Mouse (Mus musculus): ENCODE measurements around the gene Apbb2. TPM values are rescaled to one million over a fixed set of nuclear protein-coding genes. Genes with fewer than 3 reads are reported as not detected.

Apbb2 gene
- polyA plus RNA-seq, 1 experiment from 2014 or later: 30.9 TPM

- no peaks in the 10 kb centered on the region for H3K9me3 ChIP-seq (ENCODE audit: control insufficient read depth, low read length)
- H3K4me3 ChIP-seq (ENCODE audit: control insufficient read depth in 1 of 2, insufficient read depth in 1 of 2, low read depth in 1 of 2, low read length in 2 of 2): no peak overlapping the region
- H3K4me1 ChIP-seq (ENCODE audit: control insufficient read depth in 2 of 2, insufficient read depth in 2 of 2, low read length in 2 of 2): peaks cover 15 to 39% of the 10 kb centered on the region in 2 experiments
- H3K4me2 ChIP-seq (ENCODE audit: low read length): peak overlapping the region; percentile 45
- 28% methylated on average over 7 of the region's 7 CpGs for WGBS
- no peaks in the 10 kb centered on the region for H3K27me3 ChIP-seq (ENCODE audit: control insufficient read depth, insufficient read depth, low read length)
- H3K27ac ChIP-seq (replicated peaks in 1 of 2; ENCODE audit: control insufficient read depth in 1 of 2, insufficient read depth in 1 of 2, low read depth in 2 of 2, low read length in 2 of 2): peak overlapping the region; percentile 28 to 50; a peak in 3 of 4 replicates
- no peak overlapping the region; the same call in 1 of the 2 replicates for H3K9ac ChIP-seq (ENCODE audit: low read length)
- ATAC-seq (ENCODE audit: insufficient number of reproducible peaks, insufficient read depth, low FRiP score, low read depth): no peak; the same call in 1 of the 2 replicates
- no peaks in the 10 kb centered on the region for H3K36me3 ChIP-seq (ENCODE audit: control insufficient read depth, insufficient read depth, low read length)
Measured at GRCm38 (mm10) chr5:66603223-66603622, 15.4 kb downstream of the Apbb2 start.

- WGBS: 28% methylated on average over 9 of the region's 9 CpGs
Measured at GRCm38 (mm10) chr5:66602287-66602820, 16.2 kb downstream of the Apbb2 start.

GRCm38 (mm10) chr5:66600415-66600814, 18.2 kb downstream of the Apbb2 start:
- 74% methylated on average over 8 of the region's 8 CpGs for WGBS
- no peaks in the 10 kb centered on the region for H3K36me3 ChIP-seq (ENCODE audit: control insufficient read depth, insufficient read depth, low read length)
- H3K27ac ChIP-seq (replicated peaks in 1 of 2; ENCODE audit: control insufficient read depth in 1 of 2, insufficient read depth in 1 of 2, low read depth in 2 of 2, low read length in 2 of 2): no peak overlapping the region
- peaks cover 9 to 21% of the 10 kb centered on the region in 2 experiments for H3K4me1 ChIP-seq (ENCODE audit: control insufficient read depth in 2 of 2, insufficient read depth in 2 of 2, low read length in 2 of 2)
- H3K4me2 ChIP-seq (ENCODE audit: low read length): no peak overlapping the region
- ATAC-seq (ENCODE audit: insufficient number of reproducible peaks, insufficient read depth, low FRiP score, low read depth): no peak
- H3K9me3 ChIP-seq (ENCODE audit: control insufficient read depth, low read length): no peaks in the 10 kb centered on the region
- H3K27me3 ChIP-seq (ENCODE audit: control insufficient read depth, insufficient read depth, low read length): no peaks in the 10 kb centered on the region
- H3K9ac ChIP-seq (ENCODE audit: low read length): no peak overlapping the region
- H3K4me3 ChIP-seq (ENCODE audit: control insufficient read depth in 1 of 2, insufficient read depth in 1 of 2, low read depth in 1 of 2, low read length in 2 of 2): no peak overlapping the region

More at GRCm38 (mm10) chr5:66602287-66602820, 16.2 kb downstream of the Apbb2 start:
- Histone ChIP-seq H3K27ac (replicated peaks in 1 of 2; ENCODE audit: control insufficient read depth in 1 of 2, insufficient read depth in 1 of 2, low read depth in 2 of 2, low read length in 2 of 2) (peak overlapping the region in 1 of 2 experiments; percentile 50; a peak in 2 of 4 replicates), H3K4me2 (ENCODE audit: low read length) (0 out of 2 replicates have a peak overlapping the region, but pooled peaks have one; percentile 4), H3K4me1 (ENCODE audit: control insufficient read depth in 2 of 2, insufficient read depth in 2 of 2, low read length in 2 of 2) (peaks cover 9 to 30% of the 10 kb centered on the region in 2 experiments), H3K9me3 (ENCODE audit: control insufficient read depth, low read length) (no peaks in the 10 kb centered on the region), H3K4me3 (ENCODE audit: control insufficient read depth in 1 of 2, insufficient read depth in 1 of 2, low read depth in 1 of 2, low read length in 2 of 2) (no peak overlapping the region), H3K27me3 (ENCODE audit: control insufficient read depth, insufficient read depth, low read length) (no peaks in the 10 kb centered on the region), H3K9ac (ENCODE audit: low read length) (no peak overlapping the region), H3K36me3 (ENCODE audit: control insufficient read depth, insufficient read depth, low read length) (no peaks in the 10 kb centered on the region)
- no peak for ATAC-seq (ENCODE audit: insufficient number of reproducible peaks, insufficient read depth, low FRiP score, low read depth)

- H3K9ac ChIP-seq (ENCODE audit: low read length): no peak overlapping the region
- H3K27me3 ChIP-seq (ENCODE audit: control insufficient read depth, insufficient read depth, low read length): no peaks in the 10 kb centered on the region
- H3K4me3 ChIP-seq (ENCODE audit: control insufficient read depth in 1 of 2, insufficient read depth in 1 of 2, low read depth in 1 of 2, low read length in 2 of 2): no peak overlapping the region
- no peaks in the 10 kb centered on the region for H3K9me3 ChIP-seq (ENCODE audit: control insufficient read depth, low read length)
- H3K4me1 ChIP-seq (ENCODE audit: control insufficient read depth in 2 of 2, insufficient read depth in 2 of 2, low read length in 2 of 2): peaks cover 9 to 21% of the 10 kb centered on the region in 2 experiments
- no peaks in the 10 kb centered on the region for H3K36me3 ChIP-seq (ENCODE audit: control insufficient read depth, insufficient read depth, low read length)
- 52% methylated on average over 9 of the region's 9 CpGs for WGBS
- no peak overlapping the region for H3K4me2 ChIP-seq (ENCODE audit: low read length)
- no peak for ATAC-seq (ENCODE audit: insufficient number of reproducible peaks, insufficient read depth, low FRiP score, low read depth)
- H3K27ac ChIP-seq (replicated peaks in 1 of 2; ENCODE audit: control insufficient read depth in 1 of 2, insufficient read depth in 1 of 2, low read depth in 2 of 2, low read length in 2 of 2): no peak overlapping the region
Measured at GRCm38 (mm10) chr5:66599888-66600287, 18.7 kb downstream of the Apbb2 start.

GRCm38 (mm10) chr5:66596296-66596695, 22.3 kb downstream of the Apbb2 start:
- 91% methylated on average over 3 of the region's 3 CpGs for WGBS
- no peak overlapping the region for H3K4me3 ChIP-seq (ENCODE audit: control insufficient read depth in 1 of 2, insufficient read depth in 1 of 2, low read depth in 1 of 2, low read length in 2 of 2)
- H3K9ac ChIP-seq (ENCODE audit: low read length): no peak overlapping the region
- no peaks in the 10 kb centered on the region for H3K27me3 ChIP-seq (ENCODE audit: control insufficient read depth, insufficient read depth, low read length)
- no peak for ATAC-seq (ENCODE audit: insufficient number of reproducible peaks, insufficient read depth, low FRiP score, low read depth)
- no peaks in the 10 kb centered on the region for H3K9me3 ChIP-seq (ENCODE audit: control insufficient read depth, low read length)
- no peak overlapping the region for H3K27ac ChIP-seq (replicated peaks in 1 of 2; ENCODE audit: control insufficient read depth in 1 of 2, insufficient read depth in 1 of 2, low read depth in 2 of 2, low read length in 2 of 2)
- H3K4me2 ChIP-seq (ENCODE audit: low read length): no peak overlapping the region
- no peaks in the 10 kb centered on the region; a peak in 1 of 4 replicates for H3K4me1 ChIP-seq (ENCODE audit: control insufficient read depth in 2 of 2, insufficient read depth in 2 of 2, low read length in 2 of 2)
- H3K36me3 ChIP-seq (ENCODE audit: control insufficient read depth, insufficient read depth, low read length): no peaks in the 10 kb centered on the region

GRCm38 (mm10) chr5:66594881-66595280, 23.7 kb downstream of the Apbb2 start:
- 74% methylated on average over 14 of the region's 14 CpGs for WGBS
- Histone ChIP-seq H3K9ac (ENCODE audit: low read length) (no peak overlapping the region), H3K36me3 (ENCODE audit: control insufficient read depth, insufficient read depth, low read length) (no peaks in the 10 kb centered on the region), H3K27ac (replicated peaks in 1 of 2; ENCODE audit: control insufficient read depth in 1 of 2, insufficient read depth in 1 of 2, low read depth in 2 of 2, low read length in 2 of 2) (no peak overlapping the region), H3K4me3 (ENCODE audit: control insufficient read depth in 1 of 2, insufficient read depth in 1 of 2, low read depth in 1 of 2, low read length in 2 of 2) (no peak overlapping the region), H3K4me1 (ENCODE audit: control insufficient read depth in 2 of 2, insufficient read depth in 2 of 2, low read length in 2 of 2) (no peaks in the 10 kb centered on the region; a peak in 1 of 4 replicates), H3K9me3 (ENCODE audit: control insufficient read depth, low read length) (no peaks in the 10 kb centered on the region), H3K4me2 (ENCODE audit: low read length) (0 out of 2 replicates have a peak overlapping the region, but pooled peaks have one; percentile 11), H3K27me3 (ENCODE audit: control insufficient read depth, insufficient read depth, low read length) (no peaks in the 10 kb centered on the region)
- ATAC-seq (ENCODE audit: insufficient number of reproducible peaks, insufficient read depth, low FRiP score, low read depth): no peak

GRCm38 (mm10) chr5:66586236-66586745, 32.3 kb downstream of the Apbb2 start:
- 60% methylated on average over 6 of the region's 6 CpGs for WGBS
- no peak overlapping the region for H3K4me2 ChIP-seq (ENCODE audit: low read length)
- H3K9me3 ChIP-seq (ENCODE audit: control insufficient read depth, low read length): no peaks in the 10 kb centered on the region; the same call in 1 of the 2 replicates
- H3K4me1 ChIP-seq (ENCODE audit: control insufficient read depth in 2 of 2, insufficient read depth in 2 of 2, low read length in 2 of 2): peaks cover 5 to 25% of the 10 kb centered on the region in 2 experiments
- no peaks in the 10 kb centered on the region for H3K27me3 ChIP-seq (ENCODE audit: control insufficient read depth, insufficient read depth, low read length)
- no peak for ATAC-seq (ENCODE audit: insufficient number of reproducible peaks, insufficient read depth, low FRiP score, low read depth)
- no peak overlapping the region for H3K4me3 ChIP-seq (ENCODE audit: control insufficient read depth in 1 of 2, insufficient read depth in 1 of 2, low read depth in 1 of 2, low read length in 2 of 2)
- no peak overlapping the region; a peak in 2 of 4 replicates for H3K27ac ChIP-seq (replicated peaks in 1 of 2; ENCODE audit: control insufficient read depth in 1 of 2, insufficient read depth in 1 of 2, low read depth in 2 of 2, low read length in 2 of 2)
- H3K9ac ChIP-seq (ENCODE audit: low read length): no peak overlapping the region
- no peaks in the 10 kb centered on the region for H3K36me3 ChIP-seq (ENCODE audit: control insufficient read depth, insufficient read depth, low read length)

Measured in heart, embryonic 14.5 days (tissue).